Mouse (Mus musculus): Measurements from ENCODE around the gene Elovl3.

- TF ChIP-seq CTCF (conservative IDR thresholded peaks at IDR 0.05; ENCODE audit: low read length) (no peak), NANOG (IDR thresholded peaks at IDR 0.05; ENCODE audit: borderline replicate concordance, low read length) (no peak)
Measured at GRCm38 (mm10) chr19:46085185-46085584, 46.5 kb upstream of the Elovl3 start.

All from E14TG2a.4 (cell line).